Mouse (Mus musculus) forebrain, embryonic 14.5 days (tissue): Measurements from ENCODE around the gene Akt3. TPM values are rescaled to one million over a fixed set of nuclear protein-coding genes. Genes with fewer than 3 reads are reported as not detected.
A peak's percentile ranks its signal among the peaks of the same experiment; 100 is the strongest.

Experiments used
- ATAC-seq: fragments of 200-750 bp; cut with Nextera tagmentation; 2 replicates; pipeline ENCODE4 v1.8.0; 2017; ENCODE audit warnings: mild to moderate bottlenecking, moderate library complexity
- DNase-seq: peaks from one replicate; pipeline ENCODE4 v3.0.0-alpha.2; 2015; ENCODE audit warnings: low spot score
- H3K27ac ChIP-seq: fragments of 300-500 bp; sonication (generic); 2 replicates; pipeline ENCODE4 v1.5.1; 2014; ENCODE audit warnings: low read depth, mild to moderate bottlenecking, control low read depth, low read length, moderate library complexity
- H3K27me3 ChIP-seq: fragments of 300-500 bp; sonication (generic); replicated peaks from 2 replicates; pipeline ENCODE4 v1.6.1; 2014; ENCODE audit warnings: low read length, control low read depth, mixed read lengths; ENCODE audit not compliant: control insufficient read depth, insufficient read depth
- H3K36me3 ChIP-seq: fragments of 300-500 bp; sonication (generic); 2 replicates; pipeline ENCODE4 v1.6.1; 2014; ENCODE audit warnings: low read length, control low read depth; ENCODE audit not compliant: control insufficient read depth, insufficient read depth
- H3K4me1 ChIP-seq: fragments of 300-500 bp; sonication (generic); 2 replicates; pipeline ENCODE4 v1.6.1; 2014; ENCODE audit warnings: antibody characterized with exemption, low read length, control low read depth; ENCODE audit not compliant: control insufficient read depth, insufficient read depth
- H3K4me2 ChIP-seq: fragments of 300-500 bp; sonication (generic); 2 replicates; pipeline ENCODE4 v1.6.1; 2014; ENCODE audit warnings: mild to moderate bottlenecking, control low read depth, low read length
- H3K4me3 ChIP-seq: fragments of 300-500 bp; sonication (generic); 2 replicates; pipeline ENCODE4 v1.5.1; 2014; ENCODE audit warnings: low read depth, low read length, control low read depth
- H3K9ac ChIP-seq: fragments of 300-500 bp; sonication (generic); 2 replicates; pipeline ENCODE4 v1.6.1; 2014; ENCODE audit warnings: mild to moderate bottlenecking, low read length, control low read depth, moderate library complexity
- H3K9me3 ChIP-seq: fragments of 300-500 bp; sonication (generic); replicated peaks from 2 replicates; pipeline ENCODE4 v1.6.1; 2016; ENCODE audit warnings: low read length, control low read depth, mixed read lengths; ENCODE audit not compliant: control insufficient read depth
- WGBS: fragments of 180-500 bp; shearing (Covaris S2); extraction: QIAGEN DNeasy Blood & Tissue Kit; methylation state at CpG from one replicate; pipeline ENCODE4 v1.1.7; 2014; 5-methylcytosine and 5-hydroxymethylcytosine counted together
- polyA plus RNA-seq: library from polyadenylated mRNA; unstranded; fragments of >200 nt; fragmentation: Nextera tagmentation; extraction: Ambion mirVana; gene quantifications from 2 replicates; pipeline ENCODE4 v1.2.1, GENCODE M21; 2014

The Akt3 gene
- polyA plus RNA-seq, 1 experiment from 2014 or later = 39.0 TPM

DNA sequence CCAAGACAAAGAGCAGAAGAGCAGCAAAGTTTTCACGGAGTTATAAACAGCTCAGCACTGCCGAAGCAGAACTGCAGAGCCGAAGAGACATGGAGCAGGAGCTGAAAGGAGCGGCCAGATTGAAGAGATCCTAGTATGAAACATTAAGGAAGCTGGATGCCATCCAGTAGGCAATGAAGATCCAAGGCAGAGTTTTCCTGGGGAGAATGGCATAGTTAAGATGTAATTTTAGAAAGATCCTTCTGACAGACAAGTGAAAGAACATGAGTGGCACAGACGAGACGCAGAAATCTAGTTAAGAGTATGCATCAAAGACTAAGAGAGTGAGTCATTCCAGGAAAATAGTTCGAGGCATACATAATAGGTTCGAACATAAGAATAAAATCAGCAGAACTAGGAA lies 131.3 kb downstream of the Akt3 start:
- peak; percentile 46 for DNase-seq
- Histone ChIP-seq H3K4me3 (no peak overlapping the region), H3K4me2 (no peak overlapping the region), H3K27ac (no peak overlapping the region; the same call in 1 of the 2 replicates), H3K9ac (no peak overlapping the region), H3K9me3 (no peaks in the 10 kb centered on the region), H3K4me1 (no peaks in the 10 kb centered on the region), H3K27me3 (no peaks in the 10 kb centered on the region), H3K36me3 (0 out of 2 replicates have a peak, but pooled peaks cover 2% of the 10 kb centered on the region)
- no peak for ATAC-seq
- WGBS = 76% methylated on average over 8 of the region's 8 CpGs

DNA sequence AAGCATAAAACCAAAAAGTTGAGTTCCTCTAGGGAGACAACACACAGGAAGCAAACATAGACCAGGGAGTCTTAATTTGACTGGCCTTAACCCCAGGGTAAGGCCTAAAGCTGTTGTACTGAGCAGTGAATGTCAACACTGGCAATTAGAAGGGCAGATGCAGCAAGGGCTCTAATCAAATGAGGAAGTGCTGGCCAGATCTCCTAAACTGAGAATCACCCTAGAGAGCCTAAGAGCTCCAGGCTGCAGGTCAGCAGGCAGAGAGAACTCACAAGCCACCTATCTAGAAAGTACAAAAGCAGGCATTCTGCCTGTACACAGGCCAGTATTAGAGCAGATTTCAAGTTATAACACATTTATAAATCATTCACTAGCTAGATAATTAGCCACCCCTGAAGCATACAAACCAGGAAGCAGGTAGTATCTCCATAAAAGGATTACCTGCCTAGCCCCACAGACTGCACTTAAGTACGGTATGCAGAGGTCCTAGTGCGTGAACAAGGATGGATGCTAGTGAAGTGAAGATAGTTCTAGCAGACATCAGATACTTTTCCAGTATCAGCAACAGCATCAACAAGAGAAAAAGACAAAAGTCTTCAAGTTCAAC lies 147.2 kb downstream of the Akt3 start:
- no peak overlapping the region for H3K27ac ChIP-seq
- ATAC-seq (no peak), DNase-seq (no peak)
- H3K4me2 ChIP-seq = no peak overlapping the region
- 93% methylated on average over 2 of the region's 2 CpGs for WGBS
- no peaks in the 10 kb centered on the region for H3K4me1 ChIP-seq
- H3K4me3 ChIP-seq = no peak overlapping the region
- H3K36me3 ChIP-seq = no peaks in the 10 kb centered on the region
- H3K9me3 ChIP-seq = no peaks in the 10 kb centered on the region
- no peaks in the 10 kb centered on the region for H3K27me3 ChIP-seq
- H3K9ac ChIP-seq = no peak overlapping the region

DNA sequence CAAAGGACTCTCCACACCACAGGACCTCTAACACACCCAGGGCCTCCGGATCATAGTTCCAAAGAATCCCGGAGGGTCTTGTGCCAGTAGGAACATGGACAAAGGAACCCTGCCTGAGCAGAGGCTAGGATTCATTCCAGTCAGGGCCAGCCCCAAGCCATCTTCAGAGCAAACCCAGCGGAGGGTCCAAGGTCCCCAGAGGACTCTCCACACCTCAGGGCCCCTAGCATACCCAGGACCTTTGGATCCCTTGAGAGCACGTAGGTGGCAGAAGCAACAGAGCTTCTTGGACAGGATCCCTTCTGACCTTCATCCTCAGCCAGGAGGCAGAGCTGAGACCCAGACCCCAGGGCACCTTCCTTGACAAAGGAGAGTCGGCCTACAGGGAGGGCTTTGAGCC lies 167.5 kb downstream of the Akt3 start:
- H3K27ac ChIP-seq = no peak overlapping the region
- H3K4me1 ChIP-seq = no peaks in the 10 kb centered on the region
- WGBS = 86% methylated on average over 5 of the region's 5 CpGs
- no peak for DNase-seq
- no peak overlapping the region for H3K9ac ChIP-seq
- H3K4me2 ChIP-seq = no peak overlapping the region
- ATAC-seq = no peak
- no peak overlapping the region for H3K4me3 ChIP-seq
- H3K27me3 ChIP-seq = no peaks in the 10 kb centered on the region
- no peaks in the 10 kb centered on the region; the same call in 1 of the 2 replicates for H3K36me3 ChIP-seq
- no peaks in the 10 kb centered on the region for H3K9me3 ChIP-seq

DNA sequence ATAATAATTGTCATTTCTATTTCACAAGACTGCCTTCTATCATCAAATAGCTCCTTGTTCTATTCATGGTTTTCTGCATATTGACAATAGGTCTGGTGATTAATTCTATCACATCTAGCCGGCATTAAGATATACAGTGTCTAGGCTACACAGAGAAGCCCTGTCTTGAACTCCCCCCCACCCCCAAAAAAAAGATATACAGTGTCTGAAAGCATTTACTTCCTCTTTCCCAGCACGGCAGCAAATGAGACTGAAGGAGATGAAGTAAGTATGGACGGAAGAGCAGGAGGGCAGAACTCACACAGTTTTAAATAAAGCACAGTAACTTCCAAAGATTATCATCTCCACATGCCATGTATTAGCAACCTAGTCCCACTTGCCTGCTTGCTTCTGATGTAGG lies 168.5 kb downstream of the Akt3 start:
- 58% methylated on average over 3 of the region's 3 CpGs for WGBS
- no peaks in the 10 kb centered on the region; the same call in 1 of the 2 replicates for H3K9me3 ChIP-seq
- H3K27me3 ChIP-seq = no peaks in the 10 kb centered on the region
- ATAC-seq = no peak
- no peak overlapping the region for H3K4me3 ChIP-seq
- DNase-seq = no peak
- no peak overlapping the region for H3K4me2 ChIP-seq
- H3K27ac ChIP-seq = no peak overlapping the region
- no peaks in the 10 kb centered on the region for H3K36me3 ChIP-seq
- no peak overlapping the region for H3K9ac ChIP-seq
- no peaks in the 10 kb centered on the region for H3K4me1 ChIP-seq

DNA sequence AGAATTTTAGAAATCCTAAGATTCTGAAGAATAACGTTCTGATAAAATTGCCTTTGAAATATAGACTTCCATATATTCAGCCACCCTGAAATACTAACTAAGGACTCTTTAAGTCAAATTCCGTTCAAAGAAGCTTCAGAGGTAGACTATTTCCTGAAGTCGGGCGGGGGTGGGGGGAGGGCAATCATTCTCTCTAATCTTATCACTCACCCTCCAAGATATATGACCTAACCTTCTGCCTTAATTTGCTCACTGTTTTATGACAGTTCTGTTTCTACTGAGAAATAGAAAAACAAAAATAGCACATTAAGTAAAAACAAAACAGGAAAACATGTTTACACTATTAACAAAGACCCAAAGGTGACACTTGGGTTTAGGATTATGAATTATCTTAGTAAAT lies 169.0 kb downstream of the Akt3 start:
- WGBS = 92% methylated on average over 4 of the region's 4 CpGs
- no peaks in the 10 kb centered on the region for H3K27me3 ChIP-seq
- H3K4me1 ChIP-seq = no peaks in the 10 kb centered on the region
- DNase-seq (no peak), ATAC-seq (no peak)
- no peak overlapping the region for H3K27ac ChIP-seq
- H3K36me3 ChIP-seq = no peaks in the 10 kb centered on the region
- no peak overlapping the region for H3K9ac ChIP-seq
- H3K4me2 ChIP-seq = no peak overlapping the region
- no peak overlapping the region for H3K4me3 ChIP-seq
- no peaks in the 10 kb centered on the region; the same call in 1 of the 2 replicates for H3K9me3 ChIP-seq

DNA sequence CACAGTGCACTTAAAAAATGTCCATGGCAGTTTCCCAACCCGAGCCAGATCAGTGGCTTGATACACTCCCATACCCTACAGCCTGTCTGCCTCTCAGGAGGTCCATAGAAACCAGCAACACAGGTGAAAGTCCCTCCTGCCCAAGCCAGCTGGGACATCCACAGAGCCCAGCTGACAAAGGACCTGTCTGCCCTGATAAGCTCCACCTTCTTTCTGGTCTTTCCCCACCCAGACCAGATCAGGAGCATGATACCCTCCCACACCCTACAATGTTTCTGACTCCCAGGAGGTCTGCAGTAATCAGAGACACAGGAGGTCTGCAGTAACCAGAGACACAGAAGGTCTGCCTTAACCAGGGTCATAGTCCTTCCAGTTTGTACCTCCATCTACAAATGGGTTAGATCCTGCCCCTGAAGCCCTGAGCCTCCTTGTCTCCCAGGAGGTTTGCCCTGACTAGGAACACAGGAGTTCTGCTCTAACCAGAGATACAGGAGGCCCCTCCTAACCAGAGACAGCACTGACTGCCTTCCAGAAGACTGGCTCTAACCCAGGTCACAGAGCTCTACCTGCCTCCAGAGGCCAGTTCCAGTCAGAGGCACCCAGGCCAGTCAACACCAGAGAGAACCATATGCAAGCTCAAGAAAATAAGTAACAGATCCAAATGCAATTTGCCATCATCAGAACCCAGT lies 175.9 kb downstream of the Akt3 start:
- Histone ChIP-seq H3K9ac (no peak overlapping the region), H3K4me3 (no peak overlapping the region), H3K4me1 (no peaks in the 10 kb centered on the region), H3K27me3 (no peaks in the 10 kb centered on the region), H3K9me3 (no peaks in the 10 kb centered on the region; the same call in 1 of the 2 replicates), H3K27ac (no peak overlapping the region), H3K36me3 (peaks cover 4% of the 10 kb centered on the region; the same call in 1 of the 2 replicates), H3K4me2 (no peak overlapping the region)
- WGBS = 74% methylated on average over 1 of the region's 1 CpGs
- ATAC-seq (0 out of 2 replicates have a peak, but pooled peaks have one; percentile 20), DNase-seq (no peak)

DNA sequence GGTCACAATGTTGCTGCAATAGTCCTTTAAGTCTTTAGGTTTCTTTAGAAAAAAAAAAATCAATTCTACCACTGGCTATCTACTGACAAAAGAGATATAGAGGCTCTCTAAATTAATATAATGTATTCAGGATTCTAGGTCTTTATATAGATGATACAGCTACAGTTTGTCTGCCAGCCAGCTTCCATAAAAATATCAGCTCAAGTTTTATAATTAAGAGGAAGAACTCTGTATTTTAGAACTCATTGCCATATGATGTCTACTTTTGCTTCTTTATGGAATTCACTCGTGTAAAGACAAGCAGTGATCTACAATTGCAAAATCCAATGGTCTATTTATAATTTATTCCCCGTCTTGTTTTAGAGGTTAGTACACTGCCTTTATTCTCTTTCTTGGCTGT lies 188.8 kb downstream of the Akt3 start:
- Histone ChIP-seq H3K4me1 (no peaks in the 10 kb centered on the region), H3K9me3 (no peaks in the 10 kb centered on the region), H3K27me3 (no peaks in the 10 kb centered on the region), H3K4me2 (no peak overlapping the region), H3K27ac (no peak overlapping the region), H3K9ac (no peak overlapping the region), H3K4me3 (no peak overlapping the region), H3K36me3 (no peaks in the 10 kb centered on the region)
- DNase-seq = no peak
- 86% methylated on average over 2 of the region's 2 CpGs for WGBS
- ATAC-seq = no peak

DNA sequence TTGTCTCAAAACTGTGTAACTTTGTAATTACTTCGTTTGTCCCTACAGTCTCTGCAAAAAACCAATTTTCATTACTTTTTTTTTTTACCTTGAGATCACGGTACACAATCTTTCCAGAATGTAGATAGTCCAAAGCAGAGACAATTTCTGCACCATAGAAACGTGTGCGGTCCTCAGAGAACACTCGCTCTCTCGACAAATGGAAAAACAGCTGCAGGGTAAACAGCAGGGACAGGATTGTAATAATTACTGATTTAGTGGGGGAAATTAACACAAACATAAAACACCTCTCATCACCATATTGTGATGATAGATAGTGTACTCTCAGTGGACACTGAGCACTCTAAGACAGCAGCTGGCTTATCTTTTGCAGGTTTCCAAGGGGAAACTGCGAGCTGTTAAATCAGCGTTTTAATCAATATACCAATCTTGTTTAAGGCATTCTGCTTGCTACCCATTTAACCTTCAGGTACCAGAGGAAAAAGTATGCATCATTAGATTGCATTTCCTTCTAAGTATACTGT lies 190.8 kb downstream of the Akt3 start:
- Histone ChIP-seq H3K4me2 (no peak overlapping the region), H3K9me3 (no peaks in the 10 kb centered on the region), H3K27ac (no peak overlapping the region), H3K27me3 (no peaks in the 10 kb centered on the region), H3K36me3 (no peaks in the 10 kb centered on the region), H3K9ac (no peak overlapping the region), H3K4me1 (no peaks in the 10 kb centered on the region), H3K4me3 (no peak overlapping the region)
- DNase-seq (no peak), ATAC-seq (no peak)
- WGBS = 83% methylated on average over 8 of the region's 8 CpGs

DNA sequence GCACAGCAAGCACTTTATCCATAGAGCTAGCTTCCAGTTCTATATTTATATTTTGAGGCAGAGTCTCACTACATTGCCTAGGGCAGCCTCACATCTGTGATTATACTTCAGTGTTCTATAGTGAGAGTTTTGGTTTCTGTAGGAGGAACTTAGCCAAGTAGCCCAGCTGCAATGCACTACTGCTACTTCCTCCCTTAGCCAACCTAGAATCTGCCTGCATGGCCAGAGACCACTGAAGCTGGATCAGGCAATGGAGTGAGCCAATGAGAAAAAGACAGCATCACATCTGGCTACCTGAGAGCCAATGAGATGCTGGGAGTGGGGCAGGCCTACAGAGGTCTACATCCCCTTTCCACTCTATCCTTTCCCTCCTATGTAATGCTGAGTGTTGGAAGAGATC lies 192.3 kb downstream of the Akt3 start:
- H3K27ac ChIP-seq = no peak overlapping the region
- H3K9me3 ChIP-seq = no peaks in the 10 kb centered on the region
- no peak overlapping the region for H3K4me3 ChIP-seq
- H3K36me3 ChIP-seq = peaks cover 6% of the 10 kb centered on the region
- no peak for DNase-seq
- no peaks in the 10 kb centered on the region for H3K27me3 ChIP-seq
- no peaks in the 10 kb centered on the region for H3K4me1 ChIP-seq
- ATAC-seq = no peak
- no peak overlapping the region for H3K9ac ChIP-seq
- H3K4me2 ChIP-seq = no peak overlapping the region
